Mouse (Mus musculus) heart, adult 2 months (tissue): ENCODE data around the gene Spata16.

Source experiments
- CTCF ChIP-seq: fragments of 200-600 bp; IDR thresholded peaks from 2 replicates; pipeline ENCODE4 v1.8.1; 2022; ENCODE audit warnings: antibody characterized with exemption, mild to moderate bottlenecking, moderate library complexity
- EP300 ChIP-seq: fragments of 200-500 bp; IDR thresholded peaks from 2 replicates; pipeline ENCODE4 v1.6.1; 2011; ENCODE audit warnings: low read depth, low read length, control low read depth; ENCODE audit not compliant: insufficient read depth
- POLR2A ChIP-seq: fragments of 200-500 bp; IDR thresholded peaks from 2 replicates; pipeline ENCODE4 v1.6.1; 2011; ENCODE audit warnings: mild to moderate bottlenecking, low read depth, low read length, control low read depth; ENCODE audit not compliant: insufficient read depth

GRCm38 (mm10) chr3:27006844-27007243 lies 369.4 kb downstream of the Spata16 start:
- TF ChIP-seq POLR2A = no peak
- TF ChIP-seq EP300 = no peak
- TF ChIP-seq CTCF = no peak
